Mouse (Mus musculus): ENCODE data around the gene Gm10959.
"Not testable (repeated sequence)": the region's sequence is repeated elsewhere in the genome, so short reads cannot be mapped to it uniquely, and the experiment has no call there.

Gene Gm10959

GRCm38 (mm10) chr3:122919260-122919659 lies at the start of gene Gm10959:
Gene Gm10959 (minus strand): TSS chr3:122919360.
- DNase-seq (ENCODE audit: low spot score), result no peak

- DNase-seq (ENCODE audit: low spot score), result no peak
Measured at GRCm38 (mm10) chr3:122968391-122968790, 49.2 kb upstream of the Gm10959 start.

- no peak for DNase-seq (ENCODE audit: low spot score)
Measured at GRCm38 (mm10) chr3:122964301-122964700, 45.1 kb upstream of the Gm10959 start.

GRCm38 (mm10) chr3:122950129-122950528 lies 31.0 kb upstream of the Gm10959 start:
- DNase-seq (ENCODE audit: low spot score), result no peak

- DNase-seq (ENCODE audit: low spot score), result no peak
Measured at GRCm38 (mm10) chr3:122943387-122943890, 24.3 kb upstream of the Gm10959 start.

GRCm38 (mm10) chr3:122939215-122939614 lies 20.1 kb upstream of the Gm10959 start:
- DNase-seq (ENCODE audit: low spot score), result peak; percentile 43

- DNase-seq (ENCODE audit: low spot score), result not testable (repeated sequence)
Measured at GRCm38 (mm10) chr3:122937176-122937575, 18.0 kb upstream of the Gm10959 start.

GRCm38 (mm10) chr3:122932466-122932865 lies 13.3 kb upstream of the Gm10959 start:
- DNase-seq (ENCODE audit: low spot score), result no peak

- DNase-seq (ENCODE audit: low spot score), result no peak
Measured at GRCm38 (mm10) chr3:122929723-122930122, 10.6 kb upstream of the Gm10959 start.

GRCm38 (mm10) chr3:122924009-122924914 lies 5.1 kb upstream of the Gm10959 start, which contains the start of gene 1810037I17Rik:
Gene 1810037I17Rik (plus strand): TSS chr3:122924203.
- DNase-seq (ENCODE audit: low spot score), result peak; percentile 96

GRCm38 (mm10) chr3:122923147-122923546 lies 4.0 kb upstream of the Gm10959 start:
- DNase-seq (ENCODE audit: low spot score), result no peak

- DNase-seq (ENCODE audit: low spot score), result no peak
Measured at GRCm38 (mm10) chr3:122921676-122922527, 2.7 kb upstream of the Gm10959 start.

- DNase-seq (ENCODE audit: low spot score), result no peak
Measured at GRCm38 (mm10) chr3:122920572-122921435, 1.6 kb upstream of the Gm10959 start.

GRCm38 (mm10) chr3:122918672-122919071 lies 488 bp downstream of the Gm10959 start:
- DNase-seq (ENCODE audit: low spot score), result no peak

- DNase-seq (ENCODE audit: low spot score), result no peak
Measured at GRCm38 (mm10) chr3:122916191-122916680, 2.9 kb downstream of the Gm10959 start.

- DNase-seq (ENCODE audit: low spot score), result no peak
Measured at GRCm38 (mm10) chr3:122915493-122915892, 3.7 kb downstream of the Gm10959 start.

GRCm38 (mm10) chr3:122907841-122908240 lies 11.3 kb downstream of the Gm10959 start:
- no peak for DNase-seq (ENCODE audit: low spot score)

GRCm38 (mm10) chr3:122903746-122904433 lies 15.3 kb downstream of the Gm10959 start:
- DNase-seq (ENCODE audit: low spot score), result peak; percentile 54

- no peak for DNase-seq (ENCODE audit: low spot score)
Measured at GRCm38 (mm10) chr3:122898254-122898653, 20.9 kb downstream of the Gm10959 start.

- DNase-seq (ENCODE audit: low spot score), result no peak
Measured at GRCm38 (mm10) chr3:122895189-122895731, 23.9 kb downstream of the Gm10959 start.
